Mouse (Mus musculus) limb, embryonic 10.5 days (tissue): ENCODE measurements around the gene Nipal3. TPM values are rescaled to one million over a fixed set of nuclear protein-coding genes. Genes with fewer than 3 reads are reported as not detected.

Experiments
- microRNA counts: library from miRNA; unstranded; fragments of <30 nt; microRNA quantifications from one replicate; lab custom pipeline; 2017
- microRNA-seq: library from miRNA; unstranded; fragments of <30 nt; microRNA quantifications from one replicate; pipeline ENCODE4, GENCODE M21; 2017
- polyA plus RNA-seq: library from polyadenylated mRNA; unstranded; fragments of >200 nt; fragmentation: Nextera tagmentation; extraction: Ambion mirVana; gene quantifications from 2 replicates; pipeline ENCODE4 v1.2.1, GENCODE M21; 2016

The Nipal3 gene
- polyA plus RNA-seq, 1 experiment from 2014 or later, result 2.2 TPM

MicroRNA genes within 50 kb of the gene (microRNA counts, 519-probe panel; counts per million panel counts)
- 684 counts per million, percentile 72 among the panel's probes with 10 or more counts for microRNA mmu-miR-700 (lab: Ali Mortazavi, UCI)

Small RNAs within 50 kb of the gene (microRNA-seq; reads per million reads assigned to microRNA genes)
- gene Gm25317, result not detected
- gene Mir700, result 153 reads per million, percentile 54 among the genes with 10 or more reads in this experiment

Other genes starting within 250 kb of the Nipal3 start
- gene Clic4, start 222.2 kb downstream of the Nipal3 start, polyA plus RNA-seq, result 208 and 220 TPM in 2 replicates
- gene Srrm1, start 141.7 kb downstream of the Nipal3 start, polyA plus RNA-seq, result 233 TPM in 2 replicates
- gene Ncmap, start 96.8 kb downstream of the Nipal3 start, polyA plus RNA-seq, result 0.35 TPM in 1 of 2 replicates, not detected in the other
- gene Rcan3, start 61.2 kb downstream of the Nipal3 start, polyA plus RNA-seq, result 6.4 and 6.7 TPM in 2 replicates
- gene Stpg1, start 248 bp downstream of the Nipal3 start, polyA plus RNA-seq, result 0.11 TPM in 1 of 2 replicates, not detected in the other
- 7.5 and 11.0 TPM in 2 replicates for gene Grhl3, start 78.6 kb upstream of the Nipal3 start, polyA plus RNA-seq
- 0.43 and 0.59 TPM in 2 replicates for gene Ifnlr1, start 191.2 kb upstream of the Nipal3 start, polyA plus RNA-seq
- gene Il22ra1, start 233.1 kb upstream of the Nipal3 start, polyA plus RNA-seq, result not detected in 2 replicates